Mouse (Mus musculus): Measurements from ENCODE around the gene Tns1. TPM values are rescaled to one million over a fixed set of nuclear protein-coding genes. Genes with fewer than 3 reads are reported as not detected.

The Tns1 gene
- total and polyA plus RNA-seq, 2 experiments, result 17.9 to 47.9 TPM

DNA sequence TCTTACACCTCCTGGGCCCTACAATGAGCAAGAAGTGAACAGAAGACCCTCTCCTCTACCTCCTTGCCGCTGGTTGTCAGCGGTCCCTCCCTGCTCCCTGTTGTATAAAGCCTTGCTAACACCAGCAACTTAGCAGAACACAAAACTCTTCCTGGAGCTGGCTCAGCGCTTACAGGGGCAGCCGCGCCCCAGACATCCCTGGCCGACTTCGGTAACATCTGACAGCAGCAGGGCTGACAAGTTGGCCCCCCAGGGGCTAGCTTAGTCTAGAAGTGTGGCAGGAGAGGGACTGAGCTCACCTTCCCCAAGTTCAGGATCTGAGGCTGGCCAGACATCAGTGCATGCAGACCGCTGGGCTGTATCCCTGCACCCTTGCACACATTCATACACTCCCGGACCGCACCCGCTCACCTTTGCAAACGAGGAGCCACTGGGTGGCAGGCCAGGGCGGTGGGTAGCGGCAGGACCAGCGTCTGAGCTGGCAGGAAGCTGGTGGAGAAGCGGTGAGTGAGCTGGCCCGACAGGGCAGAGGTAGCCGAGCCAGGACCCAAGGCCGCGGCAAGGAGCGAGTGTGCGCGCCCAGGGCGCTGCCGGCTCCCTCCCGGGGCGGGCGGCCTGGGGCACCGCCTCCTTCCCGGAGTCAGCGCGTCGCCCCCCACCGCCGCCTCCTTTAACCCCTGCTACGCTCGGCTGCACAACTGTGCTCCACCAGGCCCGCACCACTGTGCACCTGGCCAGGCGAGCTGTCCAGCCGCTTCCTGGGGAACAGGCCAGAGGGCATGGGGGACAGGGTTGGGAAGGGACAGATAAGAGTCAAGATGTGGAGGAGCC lies 87.5 kb downstream of the Tns1 start:
- peaks cover 73% of the 10 kb centered on the region for H3K79me2 ChIP-seq (ENCODE audit: control insufficient read depth, insufficient read depth, low read length)
- peak overlapping the region; percentile 86 for H3K9ac ChIP-seq (ENCODE audit: low read depth, low read length)
- no peaks in the 10 kb centered on the region for H3K36me3 ChIP-seq (ENCODE audit: control insufficient read depth, insufficient read depth, low read length)
- peaks cover 26% of the 10 kb centered on the region for H3K4me1 ChIP-seq (ENCODE audit: control insufficient read depth, insufficient read depth, low read length)
- no peaks in the 10 kb centered on the region for H3K27me3 ChIP-seq (ENCODE audit: control insufficient read depth, insufficient read depth, low read length)
- no peak for DNase-seq (ENCODE audit: extremely low read depth, low read depth, low spot score)
- H3K27ac ChIP-seq (replicated peaks; ENCODE audit: insufficient read depth, low read depth, low read length), result peak overlapping the region; percentile 67
- WGBS, result 28% methylated on average over 40 of the region's 40 CpGs
- TF ChIP-seq POLR2A (IDR thresholded peaks at IDR 0.05; ENCODE audit: extremely low read depth, insufficient read depth, low read length) (0 out of 2 replicates have a peak, but pooled peaks have one; percentile 35), CTCF (IDR thresholded peaks at IDR 0.05; ENCODE audit: low read depth, low read length) (peak; percentile 32; the same call in 1 of the 2 replicates)
- H3K4me3 ChIP-seq (ENCODE audit: insufficient read depth, low read depth, low read length), result peak overlapping the region; percentile 95

DNA sequence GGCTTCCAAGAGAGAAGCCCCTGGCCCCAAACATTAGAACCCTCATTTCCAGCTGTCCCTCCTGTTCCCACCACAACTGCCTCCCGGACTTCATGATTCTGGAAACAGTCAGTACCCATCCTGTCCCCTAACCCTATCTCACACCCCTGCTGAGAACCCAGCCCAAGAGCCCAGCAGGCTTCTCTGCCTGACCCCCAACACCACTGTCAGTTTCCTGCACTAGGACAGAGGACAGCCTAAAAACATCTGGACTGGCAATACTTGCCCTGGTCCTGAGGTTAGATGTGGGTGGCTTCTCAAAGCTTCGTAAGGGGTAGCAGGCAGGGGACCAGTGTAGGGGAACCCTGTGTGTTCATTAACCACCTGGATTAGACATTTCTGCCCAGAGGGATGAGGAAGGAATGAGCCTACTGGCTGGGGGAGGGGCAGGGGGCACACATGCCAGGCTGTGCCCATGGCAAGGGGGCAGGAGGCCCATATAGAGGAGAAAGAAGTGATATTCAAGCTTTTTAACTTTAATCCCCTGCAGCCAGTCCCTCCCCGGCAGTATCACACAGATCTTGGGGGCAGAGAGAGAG lies 88.2 kb downstream of the Tns1 start:
- DNase-seq (ENCODE audit: extremely low read depth, low read depth, low spot score), result no peak
- Histone ChIP-seq H3K4me3 (ENCODE audit: insufficient read depth, low read depth, low read length) (peak overlapping the region; percentile 95), H3K36me3 (ENCODE audit: control insufficient read depth, insufficient read depth, low read length) (no peaks in the 10 kb centered on the region), H3K9ac (ENCODE audit: low read depth, low read length) (peak overlapping the region; percentile 86), H3K79me2 (ENCODE audit: control insufficient read depth, insufficient read depth, low read length) (peaks cover 76% of the 10 kb centered on the region), H3K27ac (replicated peaks; ENCODE audit: insufficient read depth, low read depth, low read length) (peak overlapping the region; percentile 67), H3K27me3 (ENCODE audit: control insufficient read depth, insufficient read depth, low read length) (no peaks in the 10 kb centered on the region), H3K4me1 (ENCODE audit: control insufficient read depth, insufficient read depth, low read length) (peaks cover 31% of the 10 kb centered on the region)
- TF ChIP-seq CTCF (IDR thresholded peaks at IDR 0.05; ENCODE audit: low read depth, low read length) (no peak), POLR2A (IDR thresholded peaks at IDR 0.05; ENCODE audit: extremely low read depth, insufficient read depth, low read length) (no peak)
- WGBS, result 56% methylated on average over 3 of the region's 3 CpGs

DNA sequence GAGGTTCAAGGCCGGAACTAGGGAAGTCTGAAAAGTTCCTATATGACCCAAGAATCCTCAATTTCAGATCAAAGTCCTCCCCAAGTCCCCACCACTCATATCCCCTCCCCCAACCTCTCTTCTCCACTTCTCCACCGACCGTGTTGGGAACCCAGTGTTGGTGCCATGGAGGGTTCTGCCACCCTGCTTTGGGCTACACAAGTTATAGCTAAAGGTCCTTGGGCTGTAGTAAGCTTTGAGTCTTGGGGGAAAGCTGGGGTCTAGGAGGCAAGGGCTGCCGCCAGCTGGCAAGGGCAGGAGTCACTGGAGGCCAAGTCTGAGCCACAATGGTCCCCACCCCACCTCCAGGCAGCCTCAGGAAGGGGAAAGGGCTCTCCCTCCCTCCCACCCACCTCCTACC lies 88.8 kb downstream of the Tns1 start:
- Histone ChIP-seq H3K4me3 (ENCODE audit: insufficient read depth, low read depth, low read length) (peak overlapping the region; percentile 95), H3K36me3 (ENCODE audit: control insufficient read depth, insufficient read depth, low read length) (no peaks in the 10 kb centered on the region), H3K4me1 (ENCODE audit: control insufficient read depth, insufficient read depth, low read length) (peaks cover 36% of the 10 kb centered on the region), H3K27ac (replicated peaks; ENCODE audit: insufficient read depth, low read depth, low read length) (peak overlapping the region; percentile 25), H3K27me3 (ENCODE audit: control insufficient read depth, insufficient read depth, low read length) (no peaks in the 10 kb centered on the region), H3K9ac (ENCODE audit: low read depth, low read length) (peak overlapping the region; percentile 86), H3K79me2 (ENCODE audit: control insufficient read depth, insufficient read depth, low read length) (peaks cover 80% of the 10 kb centered on the region)
- WGBS, result 60% methylated on average over 4 of the region's 4 CpGs
- no peak for DNase-seq (ENCODE audit: extremely low read depth, low read depth, low spot score)
- TF ChIP-seq POLR2A (IDR thresholded peaks at IDR 0.05; ENCODE audit: extremely low read depth, insufficient read depth, low read length), result no peak
- no peak for TF ChIP-seq CTCF (IDR thresholded peaks at IDR 0.05; ENCODE audit: low read depth, low read length)

DNA sequence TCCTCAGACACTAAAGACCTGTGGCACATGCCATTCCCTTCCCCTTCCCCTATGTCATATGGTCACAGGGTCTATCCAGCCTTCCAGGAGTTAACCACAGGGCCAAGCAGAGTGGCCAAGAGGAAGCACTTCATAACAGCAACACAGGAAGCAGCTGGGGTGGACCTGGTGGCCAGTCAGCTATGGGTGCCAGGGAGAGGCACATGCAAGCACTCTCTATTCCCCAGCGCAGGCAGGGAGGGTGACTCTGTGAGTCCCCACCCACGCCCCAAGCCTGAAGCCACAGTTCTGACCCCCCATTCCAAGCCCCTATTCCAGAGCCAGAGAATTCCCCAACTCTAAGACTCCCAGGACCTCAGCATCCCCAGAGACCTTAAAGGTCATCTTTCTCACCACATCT lies 89.5 kb downstream of the Tns1 start:
- peaks cover 79% of the 10 kb centered on the region for H3K79me2 ChIP-seq (ENCODE audit: control insufficient read depth, insufficient read depth, low read length)
- peak overlapping the region; percentile 36; the same call in 1 of the 2 replicates for H3K9ac ChIP-seq (ENCODE audit: low read depth, low read length)
- H3K27ac ChIP-seq (replicated peaks; ENCODE audit: insufficient read depth, low read depth, low read length), result peak overlapping the region; percentile 25
- TF ChIP-seq CTCF (IDR thresholded peaks at IDR 0.05; ENCODE audit: low read depth, low read length), result no peak
- TF ChIP-seq POLR2A (IDR thresholded peaks at IDR 0.05; ENCODE audit: extremely low read depth, insufficient read depth, low read length), result no peak
- H3K27me3 ChIP-seq (ENCODE audit: control insufficient read depth, insufficient read depth, low read length), result no peaks in the 10 kb centered on the region
- peak overlapping the region; percentile 95 for H3K4me3 ChIP-seq (ENCODE audit: insufficient read depth, low read depth, low read length)
- peaks cover 43% of the 10 kb centered on the region for H3K4me1 ChIP-seq (ENCODE audit: control insufficient read depth, insufficient read depth, low read length)
- no peak for DNase-seq (ENCODE audit: extremely low read depth, low read depth, low spot score)
- WGBS, result 65% methylated on average over 2 of the region's 2 CpGs
- H3K36me3 ChIP-seq (ENCODE audit: control insufficient read depth, insufficient read depth, low read length), result no peaks in the 10 kb centered on the region

DNA sequence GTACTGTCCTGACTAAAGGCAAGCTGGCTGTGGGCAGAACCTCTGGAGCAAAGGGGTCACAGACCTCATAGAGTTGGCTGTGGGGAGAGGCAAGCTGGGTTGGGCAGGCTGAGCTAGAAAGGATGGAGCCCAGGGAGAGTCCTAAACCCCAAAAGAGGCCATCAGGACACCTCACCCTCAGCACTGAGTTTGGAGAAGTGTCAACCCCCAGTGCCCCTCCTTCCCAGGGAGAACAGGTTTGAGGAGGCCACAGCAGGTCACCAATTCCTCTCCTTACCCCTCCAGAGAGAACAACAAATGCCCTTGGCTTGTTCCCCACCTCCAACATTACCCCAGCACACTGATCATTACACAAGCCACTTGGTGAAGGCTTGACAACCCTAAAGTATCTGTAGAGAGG lies 90.0 kb downstream of the Tns1 start:
- 0 out of 2 replicates have a peak overlapping the region, but pooled peaks have one; percentile 16 for H3K4me3 ChIP-seq (ENCODE audit: insufficient read depth, low read depth, low read length)
- H3K27me3 ChIP-seq (ENCODE audit: control insufficient read depth, insufficient read depth, low read length), result no peaks in the 10 kb centered on the region
- no peak overlapping the region for H3K9ac ChIP-seq (ENCODE audit: low read depth, low read length)
- H3K4me1 ChIP-seq (ENCODE audit: control insufficient read depth, insufficient read depth, low read length), result peaks cover 46% of the 10 kb centered on the region
- TF ChIP-seq CTCF (IDR thresholded peaks at IDR 0.05; ENCODE audit: low read depth, low read length) (no peak), POLR2A (IDR thresholded peaks at IDR 0.05; ENCODE audit: extremely low read depth, insufficient read depth, low read length) (no peak)
- peak overlapping the region; percentile 7 for H3K27ac ChIP-seq (replicated peaks; ENCODE audit: insufficient read depth, low read depth, low read length)
- peaks cover 83% of the 10 kb centered on the region for H3K79me2 ChIP-seq (ENCODE audit: control insufficient read depth, insufficient read depth, low read length)
- no peaks in the 10 kb centered on the region for H3K36me3 ChIP-seq (ENCODE audit: control insufficient read depth, insufficient read depth, low read length)
- DNase-seq (ENCODE audit: extremely low read depth, low read depth, low spot score), result no peak

Measured in liver, adult 2 months (tissue).